Mouse (Mus musculus) spleen, postnatal 14 days (tissue): ENCODE results near the gene Kctd11.
"Not testable (repeated sequence)": the region's sequence is repeated elsewhere in the genome, so short reads cannot be mapped to it uniquely, and the experiment has no call there.

Experiments used
- DNase-seq, 2 experiments: peaks; one replicate each; pipeline ENCODE4 v3.0.0; 2021 to 2022; ENCODE audit warnings: low spot score in 2 of 2

Kctd11 gene

GRCm38 (mm10) chr11:69880853-69881603, at the start of gene Kctd11:
Gene Kctd11 (minus strand): TSS chr11:69881406.
- peak; percentile 60 to 74 for DNase-seq

GRCm38 (mm10) chr11:69930176-69930575, 49.0 kb upstream of the Kctd11 start:
- not testable (repeated sequence) for DNase-seq

GRCm38 (mm10) chr11:69929712-69930111, 48.5 kb upstream of the Kctd11 start:
- no peak for DNase-seq

- DNase-seq, result no peak
Observed at GRCm38 (mm10) chr11:69927501-69927900, 46.3 kb upstream of the Kctd11 start.

- DNase-seq, result no peak
Observed at GRCm38 (mm10) chr11:69922796-69923195, 41.6 kb upstream of the Kctd11 start.

GRCm38 (mm10) chr11:69922012-69922756, 41.0 kb upstream of the Kctd11 start:
- no peak for DNase-seq

- DNase-seq, result peak; percentile 100
Observed at GRCm38 (mm10) chr11:69921114-69922011, 40.2 kb upstream of the Kctd11 start, which contains the start of gene Eif5a. Gene Eif5a (minus strand): TSS chr11:69921958.

- DNase-seq, result no peak
Observed at GRCm38 (mm10) chr11:69920266-69921031, 39.2 kb upstream of the Kctd11 start.

GRCm38 (mm10) chr11:69919661-69920265, 38.6 kb upstream of the Kctd11 start:
- peak; percentile 78 to 83 for DNase-seq

- no peak for DNase-seq
Observed at GRCm38 (mm10) chr11:69919053-69919452, 37.8 kb upstream of the Kctd11 start.

GRCm38 (mm10) chr11:69918118-69918517, 36.9 kb upstream of the Kctd11 start:
- DNase-seq, result no peak

GRCm38 (mm10) chr11:69917379-69917948, 36.3 kb upstream of the Kctd11 start:
- DNase-seq, result no peak

- not testable (repeated sequence) for DNase-seq
Observed at GRCm38 (mm10) chr11:69916652-69917378, 35.6 kb upstream of the Kctd11 start.

GRCm38 (mm10) chr11:69915667-69916627, 34.7 kb upstream of the Kctd11 start:
- DNase-seq, result no peak

- DNase-seq, result no peak
Observed at GRCm38 (mm10) chr11:69914917-69915430, 33.8 kb upstream of the Kctd11 start.

GRCm38 (mm10) chr11:69914372-69914764, 33.2 kb upstream of the Kctd11 start:
- no peak for DNase-seq

GRCm38 (mm10) chr11:69913554-69914371, 32.6 kb upstream of the Kctd11 start, which contains the start of gene Gps2:
Gene Gps2 (plus strand): TSS chr11:69913888.
- DNase-seq, result peak; percentile 82 to 87
